Mouse (Mus musculus): ENCODE results near the gene Vpreb3. TPM values are rescaled to one million over a fixed set of nuclear protein-coding genes. Genes with fewer than 3 reads are reported as not detected.

Gene Vpreb3
- polyA plus RNA-seq (2014; fragmentation: Illumina TruSeq; extraction: RNeasy Lipid Tissue Mini Kit (QIAGEN cat#74804); ENCODE audit: low read depth, low replicate concordance): not detected

DNA sequence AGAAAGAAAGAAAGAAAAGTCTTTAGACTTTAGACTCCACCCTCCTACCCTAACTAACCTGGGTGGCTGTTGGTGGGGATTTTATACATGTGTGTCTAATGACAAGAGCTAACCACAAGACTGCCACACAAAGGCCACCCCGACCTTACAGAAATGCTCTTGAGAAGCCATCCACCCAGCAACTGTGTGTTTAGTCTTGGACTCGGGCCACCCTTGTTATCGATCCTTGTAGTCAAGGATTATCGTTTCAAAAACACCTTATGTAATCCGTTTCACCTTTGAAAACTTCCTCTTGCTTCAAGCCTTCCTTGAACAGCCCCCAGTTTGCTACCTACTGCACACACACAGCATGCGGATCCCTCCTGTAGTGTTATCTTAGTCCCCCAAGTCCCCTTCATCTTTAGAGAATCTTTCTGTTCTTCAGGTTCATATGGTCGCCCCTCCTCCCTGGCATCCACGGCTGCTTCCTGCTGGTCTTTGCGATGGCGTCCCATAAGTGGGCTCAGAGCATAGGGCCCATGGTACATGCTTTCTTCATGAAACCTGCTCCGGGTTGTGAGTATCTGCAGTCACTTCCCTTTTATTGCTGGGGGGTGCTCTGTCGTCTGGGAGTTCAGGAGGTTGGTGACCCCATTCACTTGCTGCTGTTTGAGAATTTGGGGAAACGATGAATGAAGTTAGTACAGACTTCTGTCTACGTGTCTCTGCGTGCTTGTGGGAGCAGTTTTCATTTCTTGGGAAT lies at the start of gene Vpreb3:
Vpreb3 (plus strand) TSS at position 322 of the 742 bp plus-strand sequence.

DNA sequence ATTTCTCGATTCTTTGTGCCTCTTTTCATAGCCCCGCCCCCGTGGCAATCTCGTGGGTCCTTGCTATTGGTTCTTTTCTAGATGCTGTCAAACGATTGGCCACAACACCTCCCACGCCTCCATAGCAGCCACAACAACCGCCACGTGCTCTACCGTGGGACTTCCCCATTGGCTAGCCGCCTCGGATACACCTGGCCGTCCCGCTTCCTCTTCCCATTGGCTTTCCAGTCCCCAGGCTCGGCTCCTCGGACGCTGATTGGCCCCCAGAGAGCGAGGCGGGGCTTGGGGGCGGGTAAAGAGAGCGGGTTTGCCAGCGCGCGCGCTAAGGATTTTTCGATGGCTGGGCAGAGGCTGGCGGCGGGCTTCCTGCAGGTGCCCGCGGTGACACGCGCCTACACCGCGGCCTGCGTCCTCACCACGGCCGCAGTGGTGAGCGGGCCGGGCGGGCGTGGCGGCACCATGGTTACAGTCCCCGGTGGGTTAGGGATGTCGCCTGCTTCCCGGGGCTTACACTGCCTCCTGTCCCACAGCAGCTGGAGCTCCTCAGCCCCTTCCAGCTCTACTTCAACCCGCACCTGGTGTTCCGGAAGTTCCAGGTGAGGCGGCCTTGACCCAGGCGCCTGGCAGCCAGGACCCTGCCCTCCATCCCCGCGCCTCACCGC lies 49.6 kb upstream of the Vpreb3 start, which contains the start of gene Derl3:
Derl3 (plus strand) TSS at position 325 of the 662 bp plus-strand sequence.

GRCm38 (mm10) chr10:75921026-75921725 lies 21.7 kb upstream of the Vpreb3 start, which contains the start of gene Smarcb1:
Gene Smarcb1 (minus strand): TSS chr10:75921617.

DNA sequence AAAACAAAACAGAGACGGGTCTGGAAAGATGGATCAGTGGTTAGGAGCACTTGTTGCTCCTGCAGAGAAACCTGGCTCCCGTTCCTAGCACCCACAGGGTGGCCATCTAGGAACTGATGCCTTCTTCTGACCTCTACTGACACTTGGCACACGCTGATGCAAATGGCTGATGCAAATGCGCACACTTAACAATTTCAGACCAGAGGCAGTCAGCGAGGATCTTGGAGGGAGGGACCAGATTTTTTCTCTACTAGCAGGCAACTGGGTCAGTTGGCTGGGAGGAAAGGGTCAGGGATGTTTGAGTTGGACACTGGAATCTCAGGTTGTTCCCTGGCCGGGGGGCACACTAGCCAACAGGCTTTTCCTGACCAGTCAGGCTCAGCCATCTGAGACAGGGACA lies 10.0 kb upstream of the Vpreb3 start, which contains the start of gene Chchd10:
Chchd10 (plus strand) TSS at position 240 of the 400 bp plus-strand sequence.

DNA sequence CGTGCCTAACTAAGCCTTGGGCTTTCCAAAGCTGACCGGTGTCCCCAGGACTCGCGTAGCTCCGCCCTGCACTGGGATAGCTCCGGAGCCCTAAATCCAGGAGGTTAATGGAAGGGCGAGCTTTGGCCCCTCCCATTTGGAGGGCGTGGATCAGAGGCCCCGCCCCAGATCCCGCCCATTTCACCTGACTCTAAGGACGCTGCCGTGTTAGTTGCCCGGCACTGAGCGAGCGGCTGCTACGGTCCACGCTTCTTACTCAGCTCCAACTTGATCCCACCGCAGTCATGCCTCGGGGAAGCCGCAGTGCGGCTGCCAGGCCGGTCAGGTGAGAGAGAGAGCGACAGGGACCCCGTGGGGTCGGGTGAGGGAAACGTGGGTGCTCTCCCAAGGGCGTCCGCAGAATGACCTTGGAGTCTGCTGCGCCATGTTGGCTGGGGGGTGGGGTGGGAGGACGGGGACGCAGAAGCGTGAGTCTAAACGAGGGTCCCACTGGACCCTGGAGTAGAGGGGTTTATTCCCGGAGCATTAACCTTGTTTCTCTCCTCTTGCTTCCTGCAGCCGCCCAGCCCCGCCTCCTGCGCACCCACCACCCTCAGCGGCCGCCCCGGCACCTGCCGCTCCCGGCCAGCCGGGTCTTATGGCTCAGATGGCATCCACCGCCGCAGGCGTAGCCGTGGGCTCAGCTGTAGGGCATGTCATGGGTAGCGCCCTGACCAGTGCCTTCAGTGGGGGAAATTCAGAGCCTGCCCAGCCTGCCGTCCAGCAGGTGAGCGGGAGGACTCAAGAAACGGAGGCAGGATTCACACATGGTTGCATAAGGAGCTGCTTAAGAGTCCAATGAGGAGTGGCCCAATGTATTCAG lies 6.9 kb upstream of the Vpreb3 start, which contains the start of gene Mmp11:
Mmp11 (minus strand) TSS at position 817 of the 862 bp plus-strand sequence.

DNA sequence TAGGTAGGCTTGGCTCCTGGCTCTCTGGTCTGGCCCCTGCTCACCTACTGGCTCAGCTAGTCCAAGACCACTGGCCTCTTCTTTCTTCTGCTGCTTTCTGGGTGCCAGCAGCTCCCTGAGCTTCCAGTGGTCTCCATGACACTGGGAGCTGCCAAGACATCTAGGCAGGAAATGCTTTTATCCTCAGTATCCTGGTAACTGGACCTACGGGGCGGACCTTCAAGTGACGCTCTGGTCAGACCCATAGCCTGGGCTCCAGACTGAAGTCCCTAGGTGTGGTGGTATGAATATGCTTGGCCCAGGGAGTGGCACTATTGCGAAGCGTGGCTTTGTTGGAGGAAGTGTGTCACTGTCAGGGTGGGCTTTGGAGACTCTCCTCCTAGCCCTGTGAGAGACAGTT lies 2.3 kb upstream of the Vpreb3 start, which contains the start of gene Gm867:
Gm867 (minus strand) TSS at position 153 of the 400 bp plus-strand sequence.

GRCm38 (mm10) chr10:75954381-75954811 lies 11.5 kb downstream of the Vpreb3 start, which contains the start of gene Gm5134:
Gene Gm5134 (plus strand): TSS chr10:75954514.

Other genes starting within 250 kb of the Vpreb3 start
- gene Cabin1, start 178.7 kb upstream of the Vpreb3 start, polyA plus RNA-seq (2014; fragmentation: Illumina TruSeq; extraction: RNeasy Lipid Tissue Mini Kit (QIAGEN cat#74804); ENCODE audit: low read depth, low replicate concordance): 4.6 TPM
- 1.3 TPM for gene Ddt, start 169.6 kb upstream of the Vpreb3 start, polyA plus RNA-seq (2014; fragmentation: Illumina TruSeq; extraction: RNeasy Lipid Tissue Mini Kit (QIAGEN cat#74804); ENCODE audit: low read depth, low replicate concordance)
- gene Gm20441, start 162.1 kb upstream of the Vpreb3 start, polyA plus RNA-seq (2014; fragmentation: Illumina TruSeq; extraction: RNeasy Lipid Tissue Mini Kit (QIAGEN cat#74804); ENCODE audit: low read depth, low replicate concordance): not detected
- gene Gstt3, start 161.6 kb upstream of the Vpreb3 start, polyA plus RNA-seq (2014; fragmentation: Illumina TruSeq; extraction: RNeasy Lipid Tissue Mini Kit (QIAGEN cat#74804); ENCODE audit: low read depth, low replicate concordance): 56.7 TPM
- 4.0 TPM for gene Gstt1, start 144.5 kb upstream of the Vpreb3 start, polyA plus RNA-seq (2014; fragmentation: Illumina TruSeq; extraction: RNeasy Lipid Tissue Mini Kit (QIAGEN cat#74804); ENCODE audit: low read depth, low replicate concordance)
- gene Gstt4, start 120.5 kb upstream of the Vpreb3 start, polyA plus RNA-seq (2014; fragmentation: Illumina TruSeq; extraction: RNeasy Lipid Tissue Mini Kit (QIAGEN cat#74804); ENCODE audit: low read depth, low replicate concordance): not detected
- 13.0 TPM for gene Gstt2, start 105.6 kb upstream of the Vpreb3 start, polyA plus RNA-seq (2014; fragmentation: Illumina TruSeq; extraction: RNeasy Lipid Tissue Mini Kit (QIAGEN cat#74804); ENCODE audit: low read depth, low replicate concordance)
- not detected for gene Mif, start 82.8 kb upstream of the Vpreb3 start, polyA plus RNA-seq (2014; fragmentation: Illumina TruSeq; extraction: RNeasy Lipid Tissue Mini Kit (QIAGEN cat#74804); ENCODE audit: low read depth, low replicate concordance)
- not detected for gene Derl3, start 49.6 kb upstream of the Vpreb3 start, polyA plus RNA-seq (2014; fragmentation: Illumina TruSeq; extraction: RNeasy Lipid Tissue Mini Kit (QIAGEN cat#74804); ENCODE audit: low read depth, low replicate concordance)
- gene Smarcb1, start 21.4 kb upstream of the Vpreb3 start, polyA plus RNA-seq (2014; fragmentation: Illumina TruSeq; extraction: RNeasy Lipid Tissue Mini Kit (QIAGEN cat#74804); ENCODE audit: low read depth, low replicate concordance): 10.9 TPM
- gene Chchd10, start 9.9 kb upstream of the Vpreb3 start, polyA plus RNA-seq (2014; fragmentation: Illumina TruSeq; extraction: RNeasy Lipid Tissue Mini Kit (QIAGEN cat#74804); ENCODE audit: low read depth, low replicate concordance): 21.3 TPM
- gene Mmp11, start 6.6 kb upstream of the Vpreb3 start, polyA plus RNA-seq (2014; fragmentation: Illumina TruSeq; extraction: RNeasy Lipid Tissue Mini Kit (QIAGEN cat#74804); ENCODE audit: low read depth, low replicate concordance): 1.0 TPM
- gene Gm867, start 2.4 kb upstream of the Vpreb3 start, polyA plus RNA-seq (2014; fragmentation: Illumina TruSeq; extraction: RNeasy Lipid Tissue Mini Kit (QIAGEN cat#74804); ENCODE audit: low read depth, low replicate concordance): not detected
- gene Gm5134, start 11.5 kb downstream of the Vpreb3 start, polyA plus RNA-seq (2014; fragmentation: Illumina TruSeq; extraction: RNeasy Lipid Tissue Mini Kit (QIAGEN cat#74804); ENCODE audit: low read depth, low replicate concordance): not detected
- 12.6 TPM for gene Zfp280b, start 89.6 kb downstream of the Vpreb3 start, polyA plus RNA-seq (2014; fragmentation: Illumina TruSeq; extraction: RNeasy Lipid Tissue Mini Kit (QIAGEN cat#74804); ENCODE audit: low read depth, low replicate concordance)
- 0.22 TPM for gene Slc5a4b, start 167.9 kb downstream of the Vpreb3 start, polyA plus RNA-seq (2014; fragmentation: Illumina TruSeq; extraction: RNeasy Lipid Tissue Mini Kit (QIAGEN cat#74804); ENCODE audit: low read depth, low replicate concordance)
- gene Slc5a4a, start 204.4 kb downstream of the Vpreb3 start, polyA plus RNA-seq (2014; fragmentation: Illumina TruSeq; extraction: RNeasy Lipid Tissue Mini Kit (QIAGEN cat#74804); ENCODE audit: low read depth, low replicate concordance): not detected